Mouse (Mus musculus) retina, postnatal 1 day (tissue): ENCODE measurements around the gene D10Wsu102e.
A peak's percentile ranks its signal among the peaks of the same experiment; 100 is the strongest.
"Not testable (repeated sequence)": the region's sequence is repeated elsewhere in the genome, so short reads cannot be mapped to it uniquely, and the experiment has no call there.

Source experiments
- DNase-seq: peaks from one replicate; pipeline ENCODE4 v3.0.0-alpha.2; 2012

D10Wsu102e gene

GRCm38 (mm10) chr10:83347494-83347893 lies 12.5 kb upstream of the D10Wsu102e start:
- no peak for DNase-seq

- no peak for DNase-seq
Measured at GRCm38 (mm10) chr10:83350689-83351088, 9.3 kb upstream of the D10Wsu102e start.

- DNase-seq = not testable (repeated sequence)
Measured at GRCm38 (mm10) chr10:83351779-83352178, 8.2 kb upstream of the D10Wsu102e start.

DNA sequence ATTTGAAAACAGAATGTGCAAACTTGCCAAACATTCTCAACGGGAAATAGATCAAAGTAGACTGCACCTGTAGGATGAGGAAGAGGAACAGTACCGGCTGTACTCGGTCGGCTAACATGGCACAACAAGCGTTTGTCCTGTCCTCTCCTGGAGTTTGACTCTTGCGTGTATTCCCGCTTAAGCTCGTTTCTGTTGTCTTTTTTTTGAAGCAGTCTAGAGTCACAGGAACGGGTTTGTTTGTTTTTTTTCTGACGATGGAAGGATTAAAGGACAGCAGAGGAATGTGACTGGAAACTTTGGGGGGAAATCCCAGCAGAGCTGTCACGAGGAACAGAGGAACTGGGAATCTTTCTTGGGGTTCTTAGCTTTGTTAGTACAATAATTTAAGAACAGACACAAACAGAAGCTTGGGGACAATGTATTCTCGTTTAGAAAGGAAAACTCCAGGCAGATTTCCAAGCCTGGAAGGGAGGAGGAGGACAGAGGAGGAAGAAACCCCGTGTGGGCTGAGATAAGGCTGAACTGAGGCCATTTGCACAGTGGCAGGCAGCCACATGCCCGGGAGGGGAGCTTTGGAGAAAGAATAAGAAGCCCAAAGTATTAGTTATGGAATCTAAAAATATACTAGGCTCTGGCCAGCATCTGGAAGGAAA lies 6.2 kb upstream of the D10Wsu102e start:
- DNase-seq = no peak

DNA sequence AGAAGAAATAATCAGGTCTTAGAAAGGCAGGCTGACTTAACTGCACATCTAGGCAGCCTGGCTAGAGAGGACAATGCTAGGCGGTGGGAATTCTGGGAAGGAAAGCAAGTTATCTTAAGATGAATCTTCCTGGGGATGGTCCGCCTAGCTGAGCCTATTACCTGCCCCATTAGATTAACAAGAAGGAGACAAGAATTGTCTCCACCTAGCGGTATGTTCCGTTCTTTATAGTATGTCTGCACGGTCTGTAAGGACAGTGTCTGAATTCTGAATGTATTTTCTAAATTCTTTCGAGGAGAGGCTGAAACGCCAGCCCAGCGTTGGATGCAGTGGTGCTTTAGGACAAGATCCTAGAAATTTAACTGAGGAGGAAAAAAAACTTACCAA lies 5.7 kb upstream of the D10Wsu102e start:
- DNase-seq = peak; percentile 54

DNA sequence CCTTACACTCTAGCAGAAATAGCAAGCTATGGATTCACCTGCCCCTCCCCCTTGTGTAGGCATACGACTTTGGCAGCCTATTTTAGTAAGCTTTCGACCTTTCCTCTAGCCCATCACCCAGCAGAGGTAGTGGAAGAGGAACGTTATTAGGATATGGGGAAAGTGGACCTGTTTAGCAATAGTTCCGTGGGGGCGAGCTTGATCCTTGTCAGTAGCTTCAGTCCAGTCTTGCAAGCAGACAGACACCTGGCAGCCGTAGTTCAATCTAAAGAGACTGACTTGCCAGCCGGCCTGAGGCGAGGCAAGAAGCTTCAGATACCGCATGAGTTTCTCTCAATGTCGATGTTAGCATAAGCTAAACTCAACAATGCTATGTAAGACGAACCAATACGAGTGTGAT lies 3.6 kb upstream of the D10Wsu102e start:
- no peak for DNase-seq

- no peak for DNase-seq
Measured at GRCm38 (mm10) chr10:83359451-83359850, 570 bp upstream of the D10Wsu102e start.

DNA sequence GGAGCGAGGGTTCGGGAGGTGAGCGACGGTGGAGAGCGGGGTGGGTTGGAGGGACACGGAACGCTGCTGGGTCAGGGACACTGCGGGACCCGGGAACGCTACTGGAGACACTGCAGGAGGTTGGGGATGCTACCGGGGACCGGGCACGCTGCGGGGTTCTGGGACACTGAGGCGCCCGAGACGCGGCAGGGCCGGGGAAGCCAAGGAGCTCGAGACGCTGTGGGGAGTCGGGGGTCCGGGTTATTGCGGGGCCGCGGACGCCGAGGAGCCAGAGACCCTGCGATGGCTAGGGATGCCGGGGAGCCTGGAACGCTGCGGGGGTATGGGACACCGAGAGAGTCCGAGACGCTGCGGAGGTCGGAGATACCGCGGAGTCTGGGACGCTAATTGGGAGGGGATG lies 335 bp downstream of the D10Wsu102e start:
- no peak for DNase-seq

DNA sequence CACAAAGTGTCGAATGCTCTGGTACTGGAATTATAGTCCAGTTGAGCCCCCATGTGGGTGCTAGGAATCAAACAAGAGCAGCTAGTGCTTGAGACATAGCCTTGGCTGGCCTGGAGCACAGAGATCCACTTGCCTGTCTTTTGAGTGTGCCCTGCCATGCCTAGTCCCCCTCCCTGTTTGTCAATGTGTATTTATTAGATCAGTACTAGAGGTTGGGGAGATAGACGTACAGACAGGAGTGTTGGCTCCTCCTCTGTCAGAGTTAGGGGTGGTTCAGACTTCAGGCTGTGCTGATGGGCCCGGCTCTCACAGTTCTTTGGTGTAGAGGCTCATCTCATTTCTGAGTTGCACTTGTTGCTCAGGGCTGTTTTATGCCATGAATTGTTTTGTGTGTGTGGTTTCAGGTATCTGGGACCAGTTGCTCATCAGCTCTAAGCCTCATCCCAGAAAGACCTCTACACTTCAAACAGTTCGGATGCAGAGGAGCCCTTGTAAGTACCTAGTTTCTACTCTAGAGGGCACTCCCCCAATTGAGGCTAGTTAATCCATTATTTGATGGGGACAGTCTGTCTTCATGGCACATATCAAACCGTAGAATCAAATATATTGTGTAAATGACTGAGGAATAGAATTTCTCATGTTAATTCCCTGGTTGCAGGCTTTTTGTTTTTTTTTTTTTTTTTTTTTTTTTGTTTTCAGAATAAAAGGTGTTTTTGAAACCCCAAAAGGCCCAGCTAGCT lies 1.8 kb downstream of the D10Wsu102e start:
- DNase-seq = peak; percentile 57

DNA sequence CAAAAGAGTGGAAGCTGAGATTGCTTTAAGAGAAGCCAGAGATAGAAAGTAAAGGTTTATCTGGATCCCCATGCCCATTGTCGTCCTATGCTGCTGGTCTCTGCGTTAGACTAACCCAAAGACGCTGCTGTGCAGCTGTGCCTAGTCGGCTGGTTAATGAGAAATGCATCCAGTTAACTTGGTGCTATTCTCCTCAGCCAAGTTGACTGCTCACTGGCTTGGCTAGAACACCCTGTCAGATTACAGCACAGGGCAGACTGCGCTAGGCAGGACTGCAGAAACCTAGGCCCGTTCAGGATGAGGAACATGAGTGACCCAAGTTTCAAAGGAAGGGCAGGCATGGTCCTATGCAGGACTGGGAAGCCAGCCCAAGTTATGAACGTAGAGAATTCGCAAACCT lies 3.4 kb downstream of the D10Wsu102e start:
- DNase-seq = no peak

GRCm38 (mm10) chr10:83368918-83369317 lies 8.9 kb downstream of the D10Wsu102e start:
- no peak for DNase-seq

GRCm38 (mm10) chr10:83374045-83374656 lies 14.1 kb downstream of the D10Wsu102e start:
- DNase-seq = no peak

- DNase-seq = not testable (repeated sequence)
Measured at GRCm38 (mm10) chr10:83375458-83375857, 15.4 kb downstream of the D10Wsu102e start.

GRCm38 (mm10) chr10:83376911-83377682 lies 17.1 kb downstream of the D10Wsu102e start:
- no peak for DNase-seq

- no peak for DNase-seq
Measured at GRCm38 (mm10) chr10:83378083-83378833, 18.2 kb downstream of the D10Wsu102e start.

DNA sequence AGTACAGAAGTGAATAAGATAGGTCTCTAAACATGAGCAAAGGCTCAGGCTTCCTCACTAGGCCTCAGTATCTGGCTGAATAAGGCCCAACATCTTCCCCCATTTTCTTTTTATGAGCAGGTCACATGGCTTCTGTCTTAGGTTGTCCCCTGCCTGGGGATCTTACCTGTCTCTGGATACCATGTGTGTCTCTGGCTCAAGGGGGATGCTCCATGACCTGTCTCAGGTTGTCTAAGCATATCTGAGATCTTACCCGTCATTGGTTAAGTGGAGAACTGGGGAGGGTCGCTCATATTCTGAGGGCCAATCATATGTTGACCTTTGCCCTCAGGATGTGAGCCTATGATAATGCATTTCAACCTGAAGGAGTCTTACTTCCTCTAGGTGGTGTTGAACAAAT lies 20.5 kb downstream of the D10Wsu102e start:
- no peak for DNase-seq

DNA sequence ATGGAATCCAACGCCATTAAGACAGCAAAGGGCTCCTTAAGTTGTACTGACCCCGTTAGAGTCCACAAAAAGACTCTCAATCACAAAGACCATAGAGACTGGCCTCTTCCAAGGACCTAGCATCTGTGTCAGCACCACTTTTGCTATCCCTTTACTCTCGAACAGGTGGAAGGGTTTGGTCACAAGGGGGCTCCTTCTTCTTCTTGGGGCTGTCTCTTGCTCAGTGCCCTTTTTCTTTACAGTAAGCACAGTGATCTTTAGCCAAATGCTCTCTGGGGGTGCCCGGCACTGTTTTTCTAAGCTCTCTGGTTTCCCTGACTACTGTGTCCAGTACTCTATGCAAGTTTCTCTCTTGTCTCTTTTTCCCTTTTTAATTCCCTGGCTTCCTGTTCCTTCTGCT lies 22.5 kb downstream of the D10Wsu102e start:
- no peak for DNase-seq

DNA sequence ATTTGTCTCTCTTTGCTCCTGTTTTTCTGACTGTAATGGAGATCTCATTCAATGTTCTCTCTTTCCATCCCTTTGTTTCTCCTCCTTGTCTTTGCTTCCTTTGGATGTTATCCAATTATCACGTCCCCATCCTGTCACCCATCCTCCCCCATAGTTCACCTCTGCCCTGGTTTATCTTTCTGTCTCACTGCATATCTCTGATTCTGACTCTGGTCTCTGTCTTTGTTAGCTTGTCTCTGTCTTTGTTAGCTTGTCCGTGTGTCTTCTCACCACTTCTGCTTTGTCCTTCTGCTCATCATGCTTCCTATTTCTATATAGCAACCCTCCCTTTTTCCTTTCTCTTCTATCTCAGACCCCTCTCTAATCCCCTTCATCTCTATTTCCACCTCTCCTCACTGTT lies 23.0 kb downstream of the D10Wsu102e start:
- DNase-seq = no peak

GRCm38 (mm10) chr10:83383863-83384262 lies 23.8 kb downstream of the D10Wsu102e start:
- no peak for DNase-seq

GRCm38 (mm10) chr10:83384456-83385215 lies 24.6 kb downstream of the D10Wsu102e start:
- DNase-seq = no peak

GRCm38 (mm10) chr10:83385330-83385910 lies 25.4 kb downstream of the D10Wsu102e start:
- no peak for DNase-seq
